Mouse (Mus musculus) erythroid progenitor cell, adult 5-6 weeks (primary cell): Measurements from ENCODE around the gene Tas2r134. TPM values are rescaled to one million over a fixed set of nuclear protein-coding genes. Genes with fewer than 3 reads are reported as not detected.

Experiments
- ATAC-seq: replicated peaks from 2 replicates; pipeline ENCODE4 v1.8.0; 2016; ENCODE audit warnings: moderate number of reproducible peaks, mild to moderate bottlenecking, moderate TSS enrichment, inconsistent platforms; ENCODE audit not compliant: poor library complexity, low FRiP score, severe bottlenecking
- total RNA-seq, 2 experiments: library from RNA; stranded (forward) in 1 of 2; stranded (reverse) in 1 of 2; fragments of 150-400 nt in 1 of 2; fragments of 186-747, 209-891 nt in 1 of 2; gene quantifications; 2 replicates each; pipeline versions ENCODE4 v1.2.3 to v1.2.4; 2015 to 2017; ENCODE audit warnings: low replicate concordance in 2 of 2

The Tas2r134 gene
- total RNA-seq (2015; ENCODE audit: low replicate concordance), result not detected in 2 replicates
- not detected in 2 replicates for total RNA-seq (2017; ENCODE audit: low replicate concordance)

GRCm38 (mm10) chr2:51627211-51627610 is at the start of gene Tas2r134:
Gene Tas2r134 (plus strand): TSS chr2:51627511.
- no peak for ATAC-seq

- ATAC-seq, result no peak
Measured at GRCm38 (mm10) chr2:51579767-51580166, 47.5 kb upstream of the Tas2r134 start.

GRCm38 (mm10) chr2:51584050-51585046 is 43.0 kb upstream of the Tas2r134 start:
- no peak for ATAC-seq

- no peak for ATAC-seq
Measured at GRCm38 (mm10) chr2:51588336-51588735, 39.0 kb upstream of the Tas2r134 start.

- no peak for ATAC-seq
Measured at GRCm38 (mm10) chr2:51588895-51589294, 38.4 kb upstream of the Tas2r134 start.

- no peak for ATAC-seq
Measured at GRCm38 (mm10) chr2:51589627-51590026, 37.7 kb upstream of the Tas2r134 start.

GRCm38 (mm10) chr2:51590308-51590707 is 37.0 kb upstream of the Tas2r134 start:
- ATAC-seq, result no peak

- no peak for ATAC-seq
Measured at GRCm38 (mm10) chr2:51592157-51592556, 35.2 kb upstream of the Tas2r134 start.

GRCm38 (mm10) chr2:51599473-51600201 is 27.7 kb upstream of the Tas2r134 start:
- ATAC-seq, result no peak

- no peak for ATAC-seq
Measured at GRCm38 (mm10) chr2:51600202-51600487, 27.2 kb upstream of the Tas2r134 start.

- ATAC-seq, result no peak
Measured at GRCm38 (mm10) chr2:51600873-51601272, 26.4 kb upstream of the Tas2r134 start.

- no peak for ATAC-seq
Measured at GRCm38 (mm10) chr2:51610305-51610704, 17.0 kb upstream of the Tas2r134 start.

- no peak for ATAC-seq
Measured at GRCm38 (mm10) chr2:51610897-51611296, 16.4 kb upstream of the Tas2r134 start.

GRCm38 (mm10) chr2:51613716-51614115 is 13.6 kb upstream of the Tas2r134 start:
- no peak for ATAC-seq

- no peak for ATAC-seq
Measured at GRCm38 (mm10) chr2:51621931-51622330, 5.4 kb upstream of the Tas2r134 start.

- ATAC-seq, result no peak
Measured at GRCm38 (mm10) chr2:51626007-51626406, 1.3 kb upstream of the Tas2r134 start.

GRCm38 (mm10) chr2:51631428-51631827 is 4.1 kb downstream of the Tas2r134 start:
- ATAC-seq, result no peak

- ATAC-seq, result no peak
Measured at GRCm38 (mm10) chr2:51637681-51638080, 10.4 kb downstream of the Tas2r134 start.

GRCm38 (mm10) chr2:51641635-51642034 is 14.3 kb downstream of the Tas2r134 start:
- no peak for ATAC-seq

- no peak for ATAC-seq
Measured at GRCm38 (mm10) chr2:51643244-51644139, 16.2 kb downstream of the Tas2r134 start.
